Mouse (Mus musculus) heart, postnatal 25 days (tissue): ENCODE results near the gene Thrap3. TPM values are rescaled to one million over a fixed set of nuclear protein-coding genes. Genes with fewer than 3 reads are reported as not detected.
A peak's percentile ranks its signal among the peaks of the same experiment; 100 is the strongest.

Source experiments
- DNase-seq: peaks from one replicate; pipeline ENCODE4 v3.0.0; 2022; ENCODE audit warnings: low spot score
- intact Hi-C: fragments of 180-260 bp; cut with DNase I; formaldehyde crosslinking; loops from one replicate; pipeline ENCODE4 v1.15.1; 2025
- total RNA-seq, 2 experiments: library from RNA; stranded (reverse); gene quantifications; 2 replicates each; pipeline ENCODE4 v1.2.3; 2021

The Thrap3 gene
- total RNA-seq = 100 to 1,000 TPM; 108 to 111 TPM

- intact Hi-C loops = no loop called here
- peak; percentile 99 for DNase-seq
Measured at GRCm38 (mm10) chr4:126202303-126203181, at the start of gene Thrap3. TSS of gene Thrap3 (minus strand) at chr4:126202760.

DNA sequence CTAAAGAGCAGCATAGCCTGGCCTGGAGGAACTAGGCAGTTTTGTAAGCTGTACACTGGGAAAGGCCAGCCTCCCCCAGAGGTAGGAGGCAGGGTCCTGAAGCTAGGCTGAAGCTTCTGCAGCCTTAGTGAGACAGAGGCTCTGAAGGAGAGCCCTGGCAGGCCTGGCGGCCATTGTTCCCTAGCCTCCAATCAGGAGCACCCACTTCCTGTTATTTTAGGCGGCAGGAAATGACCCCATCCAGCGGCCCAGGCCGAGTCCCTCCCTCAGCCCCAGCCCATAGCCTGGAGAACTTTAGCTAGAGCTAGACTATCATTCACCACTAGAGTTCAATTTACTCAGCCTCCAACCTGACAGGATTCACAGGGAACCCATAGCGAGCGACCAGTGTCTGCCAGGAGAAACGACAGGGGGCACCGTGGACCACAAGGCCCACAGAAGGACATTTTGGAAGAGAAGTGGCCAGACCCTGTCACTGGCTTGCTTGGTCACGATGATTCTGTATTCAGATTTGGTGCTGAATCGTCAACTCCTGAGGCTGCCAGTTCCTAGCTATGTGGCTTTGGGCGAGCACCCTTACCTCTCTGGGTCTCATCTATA lies 49.2 kb upstream of the Thrap3 start:
- peak; percentile 68 for DNase-seq
- intact Hi-C loops = no loop called here

- intact Hi-C loops = no loop called here
- DNase-seq = no peak
Measured at GRCm38 (mm10) chr4:126250659-126251058, 48.1 kb upstream of the Thrap3 start.

DNA sequence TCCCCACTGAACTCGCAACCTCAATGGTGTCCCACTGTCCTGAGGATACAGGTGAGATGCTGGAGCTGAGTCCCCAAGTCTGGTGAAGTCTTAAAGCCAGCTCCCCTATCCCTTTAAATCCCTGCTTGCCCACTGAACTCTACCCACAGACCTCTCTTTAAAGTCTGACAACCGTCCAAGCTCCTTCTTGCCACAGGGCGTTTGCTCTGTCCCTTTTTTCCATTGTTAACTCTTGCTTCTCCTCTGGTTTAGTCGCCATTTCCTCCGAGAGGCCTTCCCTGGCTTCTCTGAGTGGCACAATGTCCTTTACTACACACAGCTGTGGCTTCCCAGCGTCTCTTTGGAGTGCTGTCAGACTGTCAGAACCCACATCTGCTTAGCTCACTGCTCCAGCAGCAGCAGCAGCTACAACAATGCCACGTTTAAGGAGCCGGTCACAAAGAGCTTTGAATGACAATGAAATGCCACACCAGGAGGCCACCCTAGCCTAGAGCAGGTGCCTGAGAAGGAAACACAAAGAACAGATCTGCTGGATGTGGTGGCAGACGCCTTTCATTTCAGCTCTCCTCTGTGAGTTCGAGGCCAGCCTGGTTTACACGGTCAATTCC lies 45.8 kb upstream of the Thrap3 start:
- no peak for DNase-seq
- intact Hi-C loops = loop anchor here (2.0 kb wide), 1 partner anchor 18 kb away; no protein-coding TSS in a partner anchor

- intact Hi-C loops = no loop called here
- DNase-seq = no peak
Measured at GRCm38 (mm10) chr4:126246202-126246889, 43.8 kb upstream of the Thrap3 start.

DNA sequence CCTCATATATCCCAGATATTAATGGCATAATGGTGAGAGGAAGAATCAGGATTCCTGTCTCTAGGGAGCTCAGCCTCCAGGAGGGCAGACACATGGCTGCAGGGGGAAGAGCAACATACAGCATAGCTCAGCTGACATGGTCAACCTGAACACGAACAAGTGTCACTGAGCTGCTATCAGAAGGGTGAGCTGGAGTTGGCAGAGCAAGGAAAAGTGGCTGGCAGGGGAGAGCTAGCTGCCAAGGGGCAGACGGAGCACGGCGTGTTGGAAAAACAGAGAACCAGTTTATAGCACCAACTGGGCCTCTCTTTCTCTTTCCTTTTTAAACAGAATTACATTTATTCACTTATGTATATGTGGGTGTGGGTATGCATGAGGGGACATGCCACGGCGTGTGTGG lies 40.0 kb upstream of the Thrap3 start:
- intact Hi-C loops = no loop called here
- no peak for DNase-seq

- intact Hi-C loops = no loop called here
- DNase-seq = no peak
Measured at GRCm38 (mm10) chr4:126241956-126242355, 39.4 kb upstream of the Thrap3 start.

- DNase-seq = no peak
Measured at GRCm38 (mm10) chr4:126239862-126240475, 37.4 kb upstream of the Thrap3 start.

DNA sequence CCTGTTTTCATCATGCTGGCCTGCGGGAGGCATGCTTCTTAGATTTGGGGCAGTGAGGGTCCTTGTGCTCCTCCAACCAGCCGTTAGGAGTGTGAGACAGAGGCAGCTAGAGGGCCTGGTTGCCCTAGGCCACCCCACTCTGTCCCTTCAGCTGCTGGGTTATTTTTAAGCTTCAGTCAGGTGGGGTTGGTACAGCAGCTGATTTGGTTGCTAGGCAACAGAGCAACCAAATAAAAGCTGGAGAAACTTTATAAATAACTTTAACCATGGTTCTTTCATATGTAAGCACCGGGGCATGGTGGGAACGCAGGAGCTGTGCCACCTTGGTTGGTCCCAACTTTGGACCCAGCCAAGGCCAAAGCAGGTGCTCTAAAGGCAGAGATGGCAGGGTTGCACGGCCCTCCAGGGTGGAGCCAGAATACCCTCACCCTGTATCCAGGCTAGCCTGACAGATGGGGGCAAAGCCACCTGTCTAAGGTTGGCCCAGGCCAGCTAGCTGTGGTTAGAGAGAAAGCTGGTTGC lies 35.2 kb upstream of the Thrap3 start:
- DNase-seq = no peak
- intact Hi-C loops = no loop called here

More at GRCm38 (mm10) chr4:126239862-126240475, 37.4 kb upstream of the Thrap3 start:
- intact Hi-C loops = no loop called here

- intact Hi-C loops = no loop called here
Measured at GRCm38 (mm10) chr4:126236467-126237280, 34.1 kb upstream of the Thrap3 start.

DNA sequence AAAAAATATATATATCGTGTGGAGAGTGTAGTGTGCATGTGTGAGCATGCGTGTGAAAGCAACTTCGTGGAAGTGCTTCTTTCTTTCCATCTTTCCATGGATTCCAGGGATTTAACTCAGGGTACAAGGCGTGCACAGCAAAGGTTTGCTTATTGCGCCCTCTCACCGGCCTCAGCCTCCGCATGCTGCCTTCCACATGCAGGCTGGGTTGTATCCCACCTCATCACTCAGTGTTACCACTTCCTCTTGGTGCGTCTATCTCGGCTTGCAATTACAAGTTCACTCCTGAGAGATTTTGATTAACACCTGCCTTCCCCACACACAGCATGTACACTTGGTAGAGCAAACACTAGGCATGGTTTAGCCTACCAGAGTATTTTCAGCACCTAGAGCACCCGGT lies 32.6 kb upstream of the Thrap3 start:
- no peak for DNase-seq
- intact Hi-C loops = no loop called here

More at GRCm38 (mm10) chr4:126236467-126237280, 34.1 kb upstream of the Thrap3 start:
- DNase-seq = no peak

DNA sequence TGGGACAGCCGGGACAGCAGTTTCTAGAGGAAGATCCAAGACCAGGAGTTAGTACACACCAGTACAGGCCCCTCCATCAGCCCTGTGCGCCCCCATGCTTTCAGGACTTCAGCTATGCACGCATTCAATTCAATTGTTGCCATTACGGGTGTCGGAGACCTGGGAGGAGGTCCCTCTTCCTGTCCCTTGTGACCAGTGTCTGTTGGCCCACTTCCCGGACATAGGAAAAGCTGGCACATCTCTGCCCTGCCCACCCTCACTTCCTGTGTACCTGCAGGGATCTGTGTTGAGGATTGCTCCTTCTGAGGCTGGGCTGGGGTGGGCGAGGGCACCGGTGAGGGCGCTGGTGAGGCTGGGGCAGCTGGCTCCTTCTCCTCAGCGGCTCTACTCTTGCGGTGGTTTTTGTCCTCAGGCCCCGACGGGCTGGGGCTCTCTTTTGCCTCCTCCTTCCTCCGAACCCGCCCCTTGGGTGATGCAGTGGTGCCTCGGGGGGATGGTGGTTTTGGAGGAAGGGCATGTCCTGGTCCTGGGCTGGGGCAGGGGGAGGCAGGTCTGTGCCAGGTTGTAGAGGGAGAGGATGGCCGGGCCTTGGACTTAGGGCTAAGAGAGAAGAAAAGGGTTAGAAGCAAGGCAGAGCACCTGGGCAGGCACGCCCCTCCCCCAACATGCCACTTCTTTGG lies 32.1 kb upstream of the Thrap3 start:
- no peak for DNase-seq
- intact Hi-C loops = no loop called here

- no peak for DNase-seq
- intact Hi-C loops = no loop called here
Measured at GRCm38 (mm10) chr4:126233676-126234308, 31.2 kb upstream of the Thrap3 start.

DNA sequence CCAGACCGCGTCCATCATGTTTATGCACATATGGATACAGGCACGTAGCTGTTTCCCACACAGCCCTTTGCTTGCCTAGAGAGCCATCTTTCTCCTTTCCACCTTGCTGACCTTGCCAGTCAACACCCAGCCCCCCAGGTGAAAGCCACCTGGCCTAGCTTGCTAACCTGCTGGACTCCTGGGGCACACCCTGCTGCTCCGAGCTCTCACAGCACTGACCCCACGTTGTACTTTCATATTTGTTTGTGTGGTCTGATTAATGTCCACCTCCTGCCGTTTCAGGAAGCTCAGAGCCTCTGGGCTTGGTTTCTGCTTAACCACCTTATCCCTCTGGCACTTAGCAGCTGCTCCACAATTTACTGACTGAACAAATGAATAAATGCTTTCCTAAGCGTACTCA lies 27.3 kb upstream of the Thrap3 start:
- intact Hi-C loops = loop anchor here (2.0 kb wide), 1 partner anchor 19 kb away; no protein-coding TSS in a partner anchor

DNA sequence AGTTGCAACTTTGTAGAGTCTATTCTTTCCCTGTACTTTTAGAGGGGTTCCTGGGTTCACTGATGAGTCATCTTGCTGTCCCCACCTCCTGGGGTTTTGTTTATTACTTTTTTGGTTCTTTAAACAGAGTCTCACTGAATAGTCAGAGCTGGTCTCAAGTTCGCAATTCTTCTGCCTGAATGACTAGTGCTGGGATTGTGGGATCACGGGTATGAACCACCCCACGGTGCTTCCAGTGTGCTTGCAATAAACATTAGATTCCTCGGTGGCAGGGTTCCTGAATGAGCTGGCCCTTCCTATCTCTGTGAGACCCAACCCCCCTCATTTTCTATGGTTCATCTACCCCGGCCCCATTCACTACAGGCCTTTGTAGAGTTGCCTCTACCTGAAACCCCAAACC lies 25.6 kb upstream of the Thrap3 start:
- DNase-seq = no peak
- intact Hi-C loops = no loop called here

More for the DNA sequence above, 27.3 kb upstream of the Thrap3 start:
- DNase-seq = no peak

DNA sequence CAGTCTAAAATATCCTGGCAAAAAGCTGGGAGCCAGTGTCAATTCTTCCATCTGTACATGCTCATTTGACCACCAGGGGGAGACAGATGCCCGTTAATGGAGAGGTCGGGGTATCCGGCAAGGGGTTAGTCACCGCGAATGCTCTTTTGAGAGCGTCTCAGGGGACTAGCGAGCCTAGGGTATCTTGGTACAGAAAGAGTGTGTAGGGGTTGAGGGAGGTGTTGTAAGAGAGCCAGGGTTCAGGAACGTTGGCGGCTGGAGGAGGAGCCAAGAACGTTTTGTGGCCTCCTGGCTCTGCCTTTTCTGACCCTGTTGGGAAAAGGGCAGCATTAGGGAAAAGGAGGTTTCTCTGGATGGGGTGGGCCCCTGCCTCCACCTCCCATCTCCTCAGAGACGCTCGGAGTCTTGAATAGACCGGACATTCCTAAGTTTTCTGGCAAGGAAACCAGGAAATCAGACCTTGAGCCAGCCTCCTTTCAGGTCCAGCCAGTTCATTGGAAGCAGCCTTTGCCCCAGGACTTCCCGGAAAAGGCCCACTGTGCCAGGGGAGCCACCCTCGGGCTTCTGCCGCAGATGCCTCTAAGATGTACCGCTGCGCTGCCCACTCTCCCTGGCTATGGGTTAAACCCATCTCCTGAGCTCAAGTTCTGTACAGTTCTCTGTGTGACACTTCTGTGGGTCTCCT lies 24.7 kb upstream of the Thrap3 start:
- peak; percentile 76 for DNase-seq
- intact Hi-C loops = loop anchor here (1.0 to 2.0 kb wide), 3 partner anchors 35 to 82 kb away; partner anchors contain the start of gene Trappc3

DNA sequence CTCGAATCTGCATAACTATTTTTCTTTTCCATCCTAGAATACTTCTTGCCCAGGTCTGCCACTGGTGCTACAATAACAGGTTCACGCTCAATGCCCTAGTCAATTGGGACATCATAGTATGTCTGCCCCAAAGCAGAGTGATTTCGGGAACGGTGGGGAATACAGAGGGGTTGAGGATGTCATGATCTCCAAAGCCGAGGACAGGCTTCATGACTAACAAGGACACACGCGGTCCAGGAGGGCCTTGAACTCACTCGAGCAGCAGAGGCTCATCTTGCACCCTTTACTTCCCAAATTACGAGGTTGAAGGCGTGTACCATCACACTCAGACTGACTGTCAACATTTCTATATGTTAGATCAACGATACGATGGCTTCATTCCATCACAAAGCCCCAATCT lies 24.1 kb upstream of the Thrap3 start:
- intact Hi-C loops = loop anchor here (1.0 to 2.0 kb wide), 3 partner anchors 36 to 83 kb away; partner anchors contain the start of gene Trappc3
- no peak for DNase-seq
